Mouse (Mus musculus) CH12.LX (cell line): ENCODE measurements at regions not wholly inside any gene's neighbourhood (a gene's known extent, or its start where the extent isn't known, plus 50 kb on each side); places are given as distances from the start of the nearest gene placed in this dataset.

Experiments used
- DNase-seq: peaks from one replicate; pipeline ENCODE4 v3.0.0-alpha.2; 2013; ENCODE audit errors: extremely low read depth
- H3K27ac ChIP-seq: 2 replicates; pipeline ENCODE4 v1.5.1; 2012; ENCODE audit warnings: low read depth, mild to moderate bottlenecking, control low read depth, moderate library complexity; ENCODE audit not compliant: insufficient read depth
- H3K27me3 ChIP-seq: replicated peaks from 2 replicates; pipeline ENCODE3; 2012; ENCODE audit warnings: inconsistent platforms
- H3K36me3 ChIP-seq, 2 experiments: replicated peaks in 1 of 2; 2 replicates each; pipeline versions ENCODE3 to v1.6.1; 2012; ENCODE audit warnings: inconsistent platforms in 1 of 2, low read length in 1 of 2, mild to moderate bottlenecking in 1 of 2, mixed read lengths in 1 of 2, moderate library complexity in 1 of 2; ENCODE audit not compliant: control insufficient read depth in 1 of 2, insufficient read depth in 1 of 2
- H3K4me1 ChIP-seq, 2 experiments: 2 replicates each; pipeline ENCODE4 v1.6.1; 2012; ENCODE audit warnings: inconsistent platforms in 1 of 2, moderate library complexity in 1 of 2; ENCODE audit not compliant: insufficient read depth in 2 of 2, control insufficient read depth in 1 of 2
- H3K4me2 ChIP-seq: 2 replicates; pipeline ENCODE4 v1.6.1; 2012; ENCODE audit warnings: low read depth, mild to moderate bottlenecking, control low read depth; ENCODE audit not compliant: poor library complexity, insufficient read depth, severe bottlenecking
- H3K4me3 ChIP-seq, 3 experiments: fragments of 150-350 bp in 1 of 3; sonication (generic) in 1 of 3; replicated peaks in 1 of 3; 2 replicates each; pipeline versions ENCODE3 to v1.5.1; 2011 to 2012; ENCODE audit warnings: low read depth in 2 of 3, low read length in 2 of 3, mild to moderate bottlenecking in 2 of 3, moderate library complexity in 2 of 3, control low read depth in 1 of 3, improper control_type of control experiment in 1 of 3, inconsistent platforms in 1 of 3, mixed read lengths in 1 of 3; ENCODE audit not compliant: poor library complexity in 1 of 3
- H3K79me2 ChIP-seq: replicated peaks from 2 replicates; pipeline ENCODE4 v1.6.1; 2012; ENCODE audit warnings: mild to moderate bottlenecking, moderate library complexity; ENCODE audit not compliant: control insufficient read depth, poor library complexity, insufficient read depth, severe bottlenecking; ENCODE audit errors: extremely low read depth
- H3K9ac ChIP-seq: 2 replicates; pipeline ENCODE4 v1.6.1; 2012; ENCODE audit warnings: low read depth, mild to moderate bottlenecking, control low read depth, moderate library complexity; ENCODE audit not compliant: insufficient read depth
- H3K9me3 ChIP-seq: replicated peaks from 2 replicates; pipeline ENCODE3; 2012; ENCODE audit warnings: low read length, inconsistent platforms, mixed read lengths
- BHLHE40 ChIP-seq: IDR thresholded peaks from 2 replicates; pipeline ENCODE4 v1.6.1; 2011; ENCODE audit warnings: mild to moderate bottlenecking, low read depth, low read length, improper control_type of control experiment
- CHD2 ChIP-seq: IDR thresholded peaks from 2 replicates; pipeline ENCODE4 v1.6.1; 2011; ENCODE audit warnings: low read length, improper control_type of control experiment
- CTCF ChIP-seq, 2 experiments: IDR thresholded peaks in 1 of 2; conservative IDR thresholded peaks in 1 of 2; 2 replicates each; pipeline ENCODE4 v1.5.1; 2011 to 2012; ENCODE audit warnings: low read depth in 2 of 2, low read length in 2 of 2, improper control_type of control experiment in 1 of 2, inconsistent platforms in 1 of 2, mild to moderate bottlenecking in 1 of 2, moderate library complexity in 1 of 2
- EP300 ChIP-seq: IDR thresholded peaks from 2 replicates; pipeline ENCODE4 v1.6.1; 2011; ENCODE audit warnings: low read length, improper control_type of control experiment
- HCFC1 ChIP-seq: IDR thresholded peaks from 2 replicates; pipeline ENCODE4 v1.6.1; 2012; ENCODE audit warnings: low read depth, mild to moderate bottlenecking, inconsistent platforms, low read length, improper control_type of control experiment
- IRF4 ChIP-seq: IDR thresholded peaks from 2 replicates; pipeline ENCODE4 v1.6.1; 2014; ENCODE audit warnings: low read depth, mild to moderate bottlenecking, inconsistent platforms, low read length, improper control_type of control experiment
- JUN ChIP-seq: IDR thresholded peaks from 2 replicates; pipeline ENCODE4 v1.6.1; 2011; ENCODE audit warnings: low read depth, mild to moderate bottlenecking, low read length, improper control_type of control experiment, moderate library complexity; ENCODE audit not compliant: insufficient read depth
- MAFK ChIP-seq: IDR thresholded peaks from 2 replicates; pipeline ENCODE4 v1.6.1; 2011; ENCODE audit warnings: low read length, improper control_type of control experiment; ENCODE audit not compliant: insufficient replicate concordance
- MAX ChIP-seq: IDR thresholded peaks from 2 replicates; pipeline ENCODE4 v1.6.1; 2011; ENCODE audit warnings: low read length, improper control_type of control experiment
- MAZ ChIP-seq: IDR thresholded peaks from 2 replicates; pipeline ENCODE4 v1.6.1; 2012; ENCODE audit warnings: low read depth, mild to moderate bottlenecking, inconsistent platforms, low read length, improper control_type of control experiment, moderate library complexity
- MEF2A ChIP-seq: IDR thresholded peaks from 2 replicates; pipeline ENCODE4 v1.6.1; 2014; ENCODE audit warnings: low read depth, mild to moderate bottlenecking, inconsistent platforms, low read length, improper control_type of control experiment, borderline replicate concordance
- PAX5 ChIP-seq: IDR thresholded peaks from 2 replicates; pipeline ENCODE4 v1.6.1; 2012; ENCODE audit warnings: low read length, inconsistent platforms, mixed read lengths
- POLR2A ChIP-seq: IDR thresholded peaks from 2 replicates; pipeline ENCODE4 v1.6.1; 2011; ENCODE audit warnings: low read depth, mild to moderate bottlenecking, improper control_type of control experiment, low read length
- POLR2AphosphoS2 ChIP-seq: IDR thresholded peaks from 2 replicates; pipeline ENCODE4 v1.6.1; 2011; ENCODE audit warnings: low read depth, low read length, improper control_type of control experiment
- RAD21 ChIP-seq: IDR thresholded peaks from 2 replicates; pipeline ENCODE4 v1.6.1; 2011; ENCODE audit warnings: low read depth, mild to moderate bottlenecking, low read length, improper control_type of control experiment, moderate library complexity
- SIN3A ChIP-seq: IDR thresholded peaks from 2 replicates; pipeline ENCODE4 v1.6.1; 2012; ENCODE audit warnings: low read length, improper control_type of control experiment, inconsistent platforms
- SMC3 ChIP-seq: IDR thresholded peaks from 2 replicates; pipeline ENCODE4 v1.6.1; 2011; ENCODE audit warnings: low read depth, low read length, improper control_type of control experiment
- TBP ChIP-seq: conservative IDR thresholded peaks from 2 replicates; pipeline ENCODE4 v1.6.1; 2011; ENCODE audit warnings: low read depth, low read length, improper control_type of control experiment
- TCF12 ChIP-seq: IDR thresholded peaks from 2 replicates; pipeline ENCODE4 v1.6.1; 2014; ENCODE audit warnings: low read depth, mild to moderate bottlenecking, inconsistent platforms, low read length, improper control_type of control experiment
- USF2 ChIP-seq: conservative IDR thresholded peaks from 2 replicates; pipeline ENCODE4 v1.6.1; 2011; ENCODE audit warnings: low read depth, low read length, improper control_type of control experiment
- ZC3H11A ChIP-seq: IDR thresholded peaks from 2 replicates; pipeline ENCODE4 v1.6.1; 2012; ENCODE audit warnings: low read depth, mild to moderate bottlenecking, inconsistent platforms, low read length, improper control_type of control experiment
- ZMIZ1 ChIP-seq: IDR thresholded peaks from 2 replicates; pipeline ENCODE4 v1.6.1; 2012; ENCODE audit warnings: low read depth, mild to moderate bottlenecking, inconsistent platforms, low read length, improper control_type of control experiment
- dilution Hi-C: fragments of 300-500 bp; cut with MboI; formaldehyde crosslinking; loops from 2 replicates; pipeline ENCODE4 v1.14.3; 2020; ENCODE audit warnings: low sequenced_read_pairs; ENCODE audit not compliant: extremely low pct_unique_long_range_greater_than_20kb, extremely low pct_ligation_motif_present
- in situ Hi-C: fragments of 300-500 bp; cut with MboI; formaldehyde crosslinking; loops from 3 replicates; pipeline ENCODE4 v1.14.3; 2019; ENCODE audit warnings: low sequenced_read_pairs, low pct_ligation_motif_present, low pct_unique_long_range_greater_than_20kb, mixed read lengths

- no peaks in the 10 kb centered on the region for H3K27me3 ChIP-seq
- DNase-seq = no peak
- H3K9ac ChIP-seq = no peak overlapping the region
- H3K27ac ChIP-seq = no peak overlapping the region
- dilution Hi-C loops = no loop called here
- in situ Hi-C loops = no loop called here
- no peak overlapping the region for H3K4me2 ChIP-seq
- no peaks in the 10 kb centered on the region for H3K79me2 ChIP-seq
- TF ChIP-seq PAX5 (no peak), USF2 (no peak), CHD2 (no peak), JUN (no peak), CTCF (conservative IDR thresholded peaks at IDR 0.05 in 1 of 2, IDR thresholded peaks at IDR 0.05 in 1 of 2; ENCODE audit: low read depth in 2 of 2, low read length in 2 of 2) (no peak), SIN3A (no peak), MEF2A (no peak), TBP (no peak), TCF12 (no peak), POLR2AphosphoS2 (no peak), POLR2A (no peak), EP300 (no peak)
- H3K4me1 ChIP-seq = no peaks in the 10 kb centered on the region
- no peaks in the 10 kb centered on the region for H3K9me3 ChIP-seq
- H3K4me3 ChIP-seq = no peak overlapping the region
- H3K36me3 ChIP-seq = no peaks in the 10 kb centered on the region
These were observed 4779.3 kb downstream of the 9330182O14Rik start for GRCm38 (mm10) chr15:44913434-44913833.

- no peak overlapping the region for H3K9ac ChIP-seq
- no peaks in the 10 kb centered on the region for H3K4me1 ChIP-seq
- no peak overlapping the region for H3K4me2 ChIP-seq
- no peak overlapping the region for H3K27ac ChIP-seq
- no peaks in the 10 kb centered on the region for H3K36me3 ChIP-seq
- TF ChIP-seq EP300 (no peak), BHLHE40 (no peak), RAD21 (no peak), MAFK (peak; percentile 98)
- dilution Hi-C loops = no loop called here
- DNase-seq = no peak
- H3K27me3 ChIP-seq = no peaks in the 10 kb centered on the region
- in situ Hi-C loops = no loop called here
- no peaks in the 10 kb centered on the region for H3K79me2 ChIP-seq
- H3K4me3 ChIP-seq = no peak overlapping the region
- H3K9me3 ChIP-seq = no peaks in the 10 kb centered on the region
These were observed 4780.8 kb downstream of the 9330182O14Rik start for GRCm38 (mm10) chr15:44915005-44915404.

- H3K79me2 ChIP-seq = no peaks in the 10 kb centered on the region
- H3K4me3 ChIP-seq = no peak overlapping the region
- H3K36me3 ChIP-seq = no peaks in the 10 kb centered on the region
- H3K27me3 ChIP-seq = no peaks in the 10 kb centered on the region
- dilution Hi-C loops = no loop called here
- H3K27ac ChIP-seq = no peak overlapping the region
- H3K4me2 ChIP-seq = no peak overlapping the region
- no peak overlapping the region for H3K9ac ChIP-seq
- H3K9me3 ChIP-seq = no peaks in the 10 kb centered on the region
- H3K4me1 ChIP-seq = no peaks in the 10 kb centered on the region
- DNase-seq = no peak
- TF ChIP-seq MAX = no peak
- no peak for TF ChIP-seq TCF12
- TF ChIP-seq CTCF (conservative IDR thresholded peaks at IDR 0.05 in 1 of 2, IDR thresholded peaks at IDR 0.05 in 1 of 2; ENCODE audit: low read depth in 2 of 2, low read length in 2 of 2) = no peak
- no peak for TF ChIP-seq MAFK
- no peak for TF ChIP-seq ZC3H11A
- TF ChIP-seq HCFC1 = no peak
- no peak for TF ChIP-seq JUN
- no peak for TF ChIP-seq SMC3
- no peak for TF ChIP-seq IRF4
- no peak for TF ChIP-seq ZMIZ1
- TF ChIP-seq MAZ = no peak
- TF ChIP-seq, all 38 proteins: peak for 0
- in situ Hi-C loops = no loop called here
These were observed 4782.3 kb downstream of the 9330182O14Rik start for GRCm38 (mm10) chr15:44916479-44916878.
